Mouse (Mus musculus) ES-E14 (cell line): ENCODE results near the gene Anapc2. TPM values are rescaled to one million over a fixed set of nuclear protein-coding genes. Genes with fewer than 3 reads are reported as not detected.

Experiments
- DNase-seq: peaks from one replicate; pipeline ENCODE4 v3.0.0-alpha.2; 2013; ENCODE audit warnings: low read depth, low spot score
- H3K27ac ChIP-seq: 2 replicates; pipeline ENCODE4 v1.5.1; 2012; ENCODE audit warnings: low read depth, mild to moderate bottlenecking, low read length, moderate library complexity, mixed read lengths; ENCODE audit not compliant: poor library complexity, insufficient read depth, severe bottlenecking
- H3K36me3 ChIP-seq: 2 replicates; pipeline ENCODE4 v1.6.1; 2012; ENCODE audit warnings: mild to moderate bottlenecking, low read length, moderate library complexity, mixed read lengths; ENCODE audit not compliant: control insufficient read depth, poor library complexity, insufficient read depth, severe bottlenecking
- H3K4me1 ChIP-seq, 2 experiments: fragments of 150-350 bp in 1 of 2; sonication (generic) in 1 of 2; 2 replicates each; pipeline ENCODE4 v1.6.1; 2012; ENCODE audit warnings: low read length in 2 of 2, mild to moderate bottlenecking in 1 of 2, mixed read lengths in 1 of 2; ENCODE audit not compliant: control insufficient read depth in 2 of 2, insufficient read depth in 2 of 2, poor library complexity in 1 of 2
- H3K4me3 ChIP-seq, 2 experiments: fragments of 150-350 bp in 1 of 2; sonication (generic) in 1 of 2; 2 replicates each; pipeline ENCODE4 v1.5.1; 2012; ENCODE audit warnings: low read length in 2 of 2, low read depth in 1 of 2, mild to moderate bottlenecking in 1 of 2, mixed read lengths in 1 of 2; ENCODE audit not compliant: insufficient read depth in 1 of 2, poor library complexity in 1 of 2, severe bottlenecking in 1 of 2
- H3K9ac ChIP-seq: 2 replicates; pipeline ENCODE4 v1.6.1; 2012; ENCODE audit warnings: low read depth, mild to moderate bottlenecking, low read length, mixed read lengths; ENCODE audit not compliant: poor library complexity, insufficient read depth, severe bottlenecking
- H3K9me3 ChIP-seq: fragments of 150-350 bp; sonication (generic); 2 replicates; pipeline ENCODE4 v1.6.1; 2012; ENCODE audit warnings: low read depth, mild to moderate bottlenecking, low read length; ENCODE audit not compliant: control insufficient read depth, insufficient read depth
- CHD2 ChIP-seq: IDR thresholded peaks from 2 replicates; pipeline ENCODE4 v1.6.1; 2014; ENCODE audit warnings: mild to moderate bottlenecking, low read depth, low read length, inconsistent platforms
- HCFC1 ChIP-seq: IDR thresholded peaks from 2 replicates; pipeline ENCODE4 v1.6.1; 2012; ENCODE audit warnings: low read length, inconsistent platforms, borderline replicate concordance; ENCODE audit not compliant: insufficient read depth
- MAFK ChIP-seq: IDR thresholded peaks from 2 replicates; pipeline ENCODE4 v1.6.1; 2014; ENCODE audit warnings: mild to moderate bottlenecking, low read depth, low read length, inconsistent platforms; ENCODE audit not compliant: insufficient read depth
- ZC3H11A ChIP-seq: IDR thresholded peaks from 2 replicates; pipeline ENCODE4 v1.6.1; 2012; ENCODE audit warnings: low read depth, mild to moderate bottlenecking, inconsistent platforms, low read length, borderline replicate concordance
- ZNF384 ChIP-seq: IDR thresholded peaks from 2 replicates; pipeline ENCODE4 v1.6.1; 2012; ENCODE audit warnings: low read depth, low read length, inconsistent platforms
- in situ Hi-C, 2 experiments: fragments of 600-800 bp; cut with MboI; formaldehyde crosslinking; loops; one replicate each; pipeline ENCODE4 v1.15.1; 2025; ENCODE audit warnings: low sequenced_read_pairs in 2 of 2, inconsistent platforms in 1 of 2; ENCODE audit not compliant: unreplicated experiment in 2 of 2
- total RNA-seq: library from RNA; depleted of rRNA; stranded (reverse); fragments of 300-350 nt; gene quantifications from 2 replicates; pipeline ENCODE4 v1.2.3, GENCODE M21; 2012

Anapc2 gene
- total RNA-seq, 1 experiment, result 25.2 TPM

- Histone ChIP-seq H3K9ac (peak overlapping the region; percentile 27; the same call in 1 of the 2 replicates), H3K4me3 (peak overlapping the region in 1 of 2 experiments; percentile 61; a peak in 1 of 4 replicates)
Measured at GRCm38 (mm10) chr2:25228995-25229530, 43.2 kb upstream of the Anapc2 start.

DNA sequence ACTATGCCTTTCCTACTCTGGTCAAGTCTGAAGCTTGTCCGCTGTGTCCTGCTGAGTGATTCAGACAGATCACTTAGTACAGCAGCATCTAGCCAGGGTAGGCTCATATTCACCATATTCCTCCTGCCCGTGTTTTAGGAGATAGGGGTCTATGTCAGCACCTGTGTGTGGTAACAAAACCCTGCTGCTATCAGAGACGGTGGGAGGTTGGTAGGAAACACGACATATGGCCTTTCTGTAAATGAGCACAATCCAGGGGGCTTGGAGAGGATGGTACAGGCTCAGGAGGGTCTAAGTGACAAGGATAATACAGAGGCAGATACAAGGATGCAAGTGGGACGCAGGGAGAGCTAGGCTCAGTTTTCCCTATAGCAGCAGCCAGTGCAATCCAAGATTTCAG, 42.7 kb upstream of the Anapc2 start:
- Histone ChIP-seq H3K27ac (no peak overlapping the region), H3K9me3 (no peaks in the 10 kb centered on the region), H3K9ac (no peak overlapping the region), H3K4me1 (peaks cover 9 to 26% of the 10 kb centered on the region in 2 experiments; a peak in 3 of 4 replicates), H3K36me3 (no peaks in the 10 kb centered on the region), H3K4me3 (no peak overlapping the region)
- TF ChIP-seq MAFK, result no peak
- TF ChIP-seq CHD2, result no peak
- TF ChIP-seq HCFC1, result no peak
- TF ChIP-seq ZNF384, result no peak
- TF ChIP-seq ZC3H11A, result no peak
- in situ Hi-C loops, result no loop called here
- DNase-seq, result no peak

More at GRCm38 (mm10) chr2:25228995-25229530, 43.2 kb upstream of the Anapc2 start:
- TF ChIP-seq ZNF384 (no peak), MAFK (no peak), HCFC1 (no peak)
- H3K27ac ChIP-seq, result no peak overlapping the region
- no peak for DNase-seq
- H3K36me3 ChIP-seq, result no peaks in the 10 kb centered on the region
- peaks cover 9 to 24% of the 10 kb centered on the region in 2 experiments; a peak in 3 of 4 replicates for H3K4me1 ChIP-seq
- H3K9me3 ChIP-seq, result no peaks in the 10 kb centered on the region
- in situ Hi-C loops, result no loop called here

DNA sequence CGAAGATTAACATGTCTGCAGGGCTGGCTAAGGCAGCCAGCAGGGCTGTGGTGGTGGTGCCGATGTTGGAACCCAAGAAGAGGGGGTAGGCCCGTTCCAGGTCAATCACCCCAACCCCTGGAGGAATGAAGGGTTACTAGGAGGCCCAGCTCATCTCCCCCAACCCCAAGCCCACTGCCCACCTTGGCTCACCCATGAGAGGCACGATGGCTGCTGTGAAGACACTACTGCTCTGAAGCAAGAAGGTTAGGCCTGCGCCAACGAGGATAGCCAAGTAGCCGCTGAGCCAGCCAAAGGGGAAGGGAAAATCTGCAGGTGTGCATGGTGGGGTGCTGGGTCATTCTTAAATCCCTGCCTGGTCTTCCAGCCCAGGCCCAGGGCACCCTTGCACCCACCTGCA, 41.7 kb upstream of the Anapc2 start:
- Histone ChIP-seq H3K27ac (no peak overlapping the region), H3K9ac (peak overlapping the region; percentile 42; the same call in 1 of the 2 replicates), H3K36me3 (no peaks in the 10 kb centered on the region), H3K4me1 (peaks cover 9 to 28% of the 10 kb centered on the region in 2 experiments; a peak in 3 of 4 replicates), H3K9me3 (no peaks in the 10 kb centered on the region), H3K4me3 (peak overlapping the region; percentile 2 to 16; a peak in 2 of 4 replicates)
- in situ Hi-C loops, result no loop called here
- TF ChIP-seq HCFC1 (no peak), ZC3H11A (no peak), MAFK (no peak), CHD2 (no peak), ZNF384 (no peak)
- DNase-seq, result no peak

- no peak for DNase-seq
- TF ChIP-seq CHD2, result no peak
- no peak for TF ChIP-seq ZC3H11A
- no peak for TF ChIP-seq ZNF384
- no peak for TF ChIP-seq MAFK
- no peak for TF ChIP-seq HCFC1
- no peak overlapping the region for H3K27ac ChIP-seq
- H3K9ac ChIP-seq, result peak overlapping the region; percentile 42; the same call in 1 of the 2 replicates
- H3K4me3 ChIP-seq, result peak overlapping the region; percentile 2 to 16; a peak in 2 of 4 replicates
- in situ Hi-C loops, result no loop called here
- no peaks in the 10 kb centered on the region for H3K9me3 ChIP-seq
- no peaks in the 10 kb centered on the region for H3K36me3 ChIP-seq
- H3K4me1 ChIP-seq, result peaks cover 6 to 31% of the 10 kb centered on the region in 2 experiments; a peak in 3 of 4 replicates
Measured at GRCm38 (mm10) chr2:25231038-25231437, 41.2 kb upstream of the Anapc2 start.

GRCm38 (mm10) chr2:25233421-25233820, 38.9 kb upstream of the Anapc2 start:
- H3K4me1 ChIP-seq, result peaks cover 6 to 41% of the 10 kb centered on the region in 2 experiments
- no peak for DNase-seq
- H3K9me3 ChIP-seq, result no peaks in the 10 kb centered on the region
- TF ChIP-seq CHD2 (no peak), ZNF384 (no peak)
- in situ Hi-C loops, result no loop called here
- no peak overlapping the region for H3K9ac ChIP-seq
- H3K4me3 ChIP-seq, result no peak overlapping the region
- H3K27ac ChIP-seq, result no peak overlapping the region
- H3K36me3 ChIP-seq, result no peaks in the 10 kb centered on the region
